Mouse (Mus musculus) erythroblast, embryonic 14.5 days (primary cell): ENCODE results near the gene Slc12a8. TPM values are rescaled to one million over a fixed set of nuclear protein-coding genes. Genes with fewer than 3 reads are reported as not detected.

Experiments used
- H3K27me3 ChIP-seq: 2 replicates; pipeline ENCODE4 v1.6.1; 2012; ENCODE audit warnings: inconsistent platforms; ENCODE audit not compliant: control insufficient read depth
- H3K36me3 ChIP-seq: 2 replicates; pipeline ENCODE4 v1.6.1; 2012; ENCODE audit warnings: mild to moderate bottlenecking, inconsistent platforms; ENCODE audit not compliant: control insufficient read depth
- H3K4me1 ChIP-seq: 2 replicates; pipeline ENCODE4 v1.6.1; 2012; ENCODE audit warnings: inconsistent platforms; ENCODE audit not compliant: control insufficient read depth
- H3K4me3 ChIP-seq: replicated peaks from 2 replicates; pipeline ENCODE3; 2012; ENCODE audit warnings: moderate library complexity, mild to moderate bottlenecking, inconsistent platforms
- H3K9me3 ChIP-seq: 2 replicates; pipeline ENCODE4 v1.6.1; 2012; ENCODE audit warnings: low read length, inconsistent platforms, mixed read lengths; ENCODE audit not compliant: control insufficient read depth
- GATA1 ChIP-seq: IDR thresholded peaks from 2 replicates; pipeline ENCODE4 v1.6.1; 2012; ENCODE audit warnings: low read length, inconsistent platforms, mixed read lengths
- TAL1 ChIP-seq: IDR thresholded peaks from 3 replicates; pipeline ENCODE4 v1.6.1; 2012; ENCODE audit warnings: low read length, inconsistent platforms, mixed read lengths
- polyA plus RNA-seq: library from polyadenylated mRNA; stranded (reverse); fragments of >175 nt; gene quantifications from 2 replicates; pipeline ENCODE4 v1.2.3, GENCODE M21; 2012

Gene Slc12a8
- polyA plus RNA-seq, 1 experiment: not detected

- Histone ChIP-seq H3K36me3 (no peaks in the 10 kb centered on the region), H3K9me3 (no peaks in the 10 kb centered on the region), H3K27me3 (no peaks in the 10 kb centered on the region), H3K4me1 (no peaks in the 10 kb centered on the region), H3K4me3 (no peak overlapping the region)
- TF ChIP-seq TAL1 (no peak), GATA1 (no peak)
Measured at GRCm38 (mm10) chr16:33675151-33675847, 158.2 kb downstream of the Slc12a8 start.

DNA sequence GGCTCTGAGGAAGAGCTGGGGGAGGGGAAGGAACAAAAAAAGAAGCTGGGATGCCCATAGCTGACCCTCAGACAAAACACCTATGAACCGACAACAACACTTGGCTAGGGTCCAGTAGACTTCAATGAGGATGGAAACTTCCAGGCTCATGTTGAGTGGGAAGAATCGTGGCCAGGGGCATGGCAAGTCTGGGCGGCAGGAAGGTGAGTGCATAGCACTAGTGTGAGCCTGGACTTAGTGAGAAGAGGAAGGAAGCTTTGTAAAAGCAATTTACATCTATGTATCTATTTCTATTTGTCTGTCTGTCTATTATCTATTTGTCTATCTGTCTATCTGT is 158.7 kb downstream of the Slc12a8 start:
- no peaks in the 10 kb centered on the region; the same call in 1 of the 2 replicates for H3K27me3 ChIP-seq
- no peaks in the 10 kb centered on the region for H3K36me3 ChIP-seq
- no peak for TF ChIP-seq GATA1
- no peak for TF ChIP-seq TAL1
- H3K4me3 ChIP-seq: no peak overlapping the region
- no peaks in the 10 kb centered on the region for H3K9me3 ChIP-seq
- H3K4me1 ChIP-seq: no peaks in the 10 kb centered on the region

DNA sequence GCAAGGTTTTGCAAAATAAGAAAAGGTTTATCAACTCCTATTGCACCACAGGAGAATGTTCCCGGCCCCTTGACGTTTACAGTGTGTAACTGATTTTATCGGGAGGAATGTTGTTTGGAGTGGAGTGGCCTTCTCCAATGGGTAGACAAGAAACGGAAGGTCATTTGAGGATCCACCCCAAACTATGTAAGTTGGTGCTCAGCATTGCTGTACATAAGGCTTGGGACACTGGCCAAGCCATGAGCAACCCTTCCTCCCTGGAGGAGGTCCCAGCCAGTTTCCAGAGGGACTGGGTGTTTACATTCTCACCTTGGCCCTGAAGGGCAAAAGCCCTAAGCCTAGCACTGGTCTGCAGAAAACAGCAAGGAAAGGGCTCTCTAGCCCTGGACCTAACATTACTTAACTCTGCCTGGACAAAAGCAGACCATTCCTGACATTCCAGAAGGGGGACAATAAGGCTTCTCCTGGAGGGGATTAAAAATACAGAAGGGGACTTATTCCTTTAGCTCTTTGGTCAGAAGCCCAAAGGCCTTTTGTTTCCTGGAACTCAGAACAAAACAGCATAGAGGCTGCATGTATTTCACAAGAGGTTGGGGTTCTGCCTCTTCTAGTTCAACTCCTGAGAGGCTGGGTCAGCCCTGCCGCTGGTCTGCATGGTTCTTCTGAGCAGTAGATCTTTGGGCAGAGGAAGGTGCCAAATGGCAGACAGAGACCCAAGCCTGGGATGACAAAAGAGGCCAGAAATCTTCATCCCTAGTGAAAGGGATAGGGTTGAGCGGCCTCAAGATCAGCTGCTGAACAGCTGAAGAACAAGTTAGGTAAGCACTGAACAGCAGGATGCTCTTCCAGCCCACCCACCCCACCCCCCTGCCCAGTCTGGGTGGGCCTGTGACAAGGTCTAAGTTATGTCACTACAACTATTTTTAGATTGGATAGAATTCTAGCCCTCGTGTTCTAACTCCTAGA is 159.5 kb downstream of the Slc12a8 start:
- Histone ChIP-seq H3K27me3 (no peaks in the 10 kb centered on the region; the same call in 1 of the 2 replicates), H3K36me3 (no peaks in the 10 kb centered on the region)

GRCm38 (mm10) chr16:33677313-33677690 is 160.2 kb downstream of the Slc12a8 start:
- no peak overlapping the region for H3K4me3 ChIP-seq
- H3K27me3 ChIP-seq: no peaks in the 10 kb centered on the region; the same call in 1 of the 2 replicates
- H3K9me3 ChIP-seq: no peaks in the 10 kb centered on the region
- H3K36me3 ChIP-seq: no peaks in the 10 kb centered on the region
- TF ChIP-seq TAL1 (no peak), GATA1 (no peak)
- H3K4me1 ChIP-seq: no peaks in the 10 kb centered on the region

More for the DNA sequence above, 159.5 kb downstream of the Slc12a8 start:
- H3K4me1 ChIP-seq: no peaks in the 10 kb centered on the region
- no peaks in the 10 kb centered on the region for H3K9me3 ChIP-seq
- TF ChIP-seq GATA1 (no peak), TAL1 (no peak)
- H3K4me3 ChIP-seq: no peak overlapping the region

- no peaks in the 10 kb centered on the region for H3K4me1 ChIP-seq
- no peak overlapping the region for H3K4me3 ChIP-seq
- H3K9me3 ChIP-seq: no peaks in the 10 kb centered on the region
- TF ChIP-seq TAL1: no peak
- TF ChIP-seq GATA1: no peak
- no peaks in the 10 kb centered on the region for H3K36me3 ChIP-seq
- H3K27me3 ChIP-seq: no peaks in the 10 kb centered on the region; the same call in 1 of the 2 replicates
Measured at GRCm38 (mm10) chr16:33677901-33678300, 160.8 kb downstream of the Slc12a8 start.

GRCm38 (mm10) chr16:33680271-33680670 is 163.1 kb downstream of the Slc12a8 start:
- Histone ChIP-seq H3K9me3 (no peaks in the 10 kb centered on the region), H3K4me3 (no peak overlapping the region), H3K27me3 (no peaks in the 10 kb centered on the region; the same call in 1 of the 2 replicates), H3K4me1 (peaks cover 16% of the 10 kb centered on the region), H3K36me3 (no peaks in the 10 kb centered on the region)
- TF ChIP-seq GATA1 (no peak), TAL1 (no peak)

DNA sequence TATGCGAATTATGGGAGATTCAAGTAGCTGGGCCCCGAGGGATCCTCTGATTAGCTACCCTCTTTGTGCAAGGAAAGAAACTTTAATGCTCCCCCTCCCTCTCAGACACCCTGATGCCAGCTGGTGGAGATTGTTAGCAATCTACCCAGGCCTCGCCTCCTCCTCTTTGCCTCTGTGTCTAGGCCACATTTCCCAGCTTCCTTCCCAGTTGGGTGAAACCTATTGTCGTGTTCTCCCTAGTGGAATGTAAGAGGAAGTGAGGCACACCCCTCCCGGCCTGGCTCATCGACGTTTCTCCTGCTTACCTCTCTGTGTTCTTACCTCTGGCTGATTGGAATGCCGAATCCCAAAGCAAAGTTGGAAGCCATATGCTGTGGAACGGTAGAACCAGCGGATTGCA is 163.7 kb downstream of the Slc12a8 start:
- peaks cover 21% of the 10 kb centered on the region for H3K4me1 ChIP-seq
- H3K36me3 ChIP-seq: no peaks in the 10 kb centered on the region
- no peak overlapping the region for H3K4me3 ChIP-seq
- H3K9me3 ChIP-seq: no peaks in the 10 kb centered on the region
- no peaks in the 10 kb centered on the region; the same call in 1 of the 2 replicates for H3K27me3 ChIP-seq
- TF ChIP-seq GATA1 (no peak), TAL1 (no peak)

GRCm38 (mm10) chr16:33681661-33682060 is 164.5 kb downstream of the Slc12a8 start:
- H3K27me3 ChIP-seq: no peaks in the 10 kb centered on the region; the same call in 1 of the 2 replicates
- no peaks in the 10 kb centered on the region for H3K9me3 ChIP-seq

DNA sequence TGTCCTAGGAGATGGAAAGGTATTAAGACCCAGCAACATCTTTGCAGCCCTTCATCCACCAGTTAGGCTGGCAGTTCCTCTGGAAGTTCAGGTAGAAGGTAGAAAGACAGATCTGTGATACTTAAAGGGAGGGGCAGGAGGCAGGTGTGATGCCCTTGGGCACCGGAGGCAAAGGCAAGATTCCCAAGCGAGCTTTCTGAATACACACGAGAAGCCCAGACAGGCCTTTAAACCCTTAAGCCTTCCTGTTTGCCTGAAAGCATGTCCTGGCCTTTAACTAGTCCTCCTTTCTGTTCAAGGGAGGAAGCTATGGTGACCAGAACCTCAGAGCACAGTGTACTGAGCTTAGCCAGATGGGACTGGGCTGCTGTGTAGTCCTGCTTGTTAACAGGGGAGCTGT is 165.5 kb downstream of the Slc12a8 start:
- Histone ChIP-seq H3K4me3 (no peak overlapping the region), H3K36me3 (no peaks in the 10 kb centered on the region), H3K27me3 (no peaks in the 10 kb centered on the region; the same call in 1 of the 2 replicates), H3K9me3 (no peaks in the 10 kb centered on the region), H3K4me1 (peaks cover 25% of the 10 kb centered on the region)
- TF ChIP-seq GATA1 (no peak), TAL1 (no peak)

More at GRCm38 (mm10) chr16:33681661-33682060, 164.5 kb downstream of the Slc12a8 start:
- Histone ChIP-seq H3K4me1 (peaks cover 25% of the 10 kb centered on the region), H3K36me3 (no peaks in the 10 kb centered on the region), H3K4me3 (no peak overlapping the region)
- TF ChIP-seq GATA1: no peak
- TF ChIP-seq TAL1: no peak
